Mouse (Mus musculus) heart, adult 2 months (tissue): ENCODE measurements around the gene Dscam.

Source experiments
- CTCF ChIP-seq: fragments of 200-600 bp; IDR thresholded peaks from 2 replicates; pipeline ENCODE4 v1.8.1; 2022; ENCODE audit warnings: antibody characterized with exemption, mild to moderate bottlenecking, moderate library complexity
- EP300 ChIP-seq: fragments of 200-500 bp; IDR thresholded peaks from 2 replicates; pipeline ENCODE4 v1.6.1; 2011; ENCODE audit warnings: low read depth, low read length, control low read depth; ENCODE audit not compliant: insufficient read depth
- POLR2A ChIP-seq: fragments of 200-500 bp; IDR thresholded peaks from 2 replicates; pipeline ENCODE4 v1.6.1; 2011; ENCODE audit warnings: mild to moderate bottlenecking, low read depth, low read length, control low read depth; ENCODE audit not compliant: insufficient read depth

GRCm38 (mm10) chr16:96676663-96677062 is 493.9 kb downstream of the Dscam start:
- TF ChIP-seq POLR2A (no peak), CTCF (no peak), EP300 (no peak)
